Mouse (Mus musculus) cortical plate, adult 2 months (tissue): Measurements from ENCODE around the gene Man2b2.

Experiments
- CTCF ChIP-seq: fragments of 200-500 bp; IDR thresholded peaks from 2 replicates; pipeline ENCODE4 v1.5.1; 2011; ENCODE audit warnings: mild to moderate bottlenecking, control low read depth, low read length; ENCODE audit not compliant: insufficient read depth; ENCODE audit errors: extremely low read depth
- POLR2A ChIP-seq: fragments of 200-500 bp; IDR thresholded peaks from 2 replicates; pipeline ENCODE4 v1.6.1; 2011; ENCODE audit warnings: mild to moderate bottlenecking, low read length, control low read depth; ENCODE audit not compliant: insufficient read depth; ENCODE audit errors: extremely low read depth

DNA sequence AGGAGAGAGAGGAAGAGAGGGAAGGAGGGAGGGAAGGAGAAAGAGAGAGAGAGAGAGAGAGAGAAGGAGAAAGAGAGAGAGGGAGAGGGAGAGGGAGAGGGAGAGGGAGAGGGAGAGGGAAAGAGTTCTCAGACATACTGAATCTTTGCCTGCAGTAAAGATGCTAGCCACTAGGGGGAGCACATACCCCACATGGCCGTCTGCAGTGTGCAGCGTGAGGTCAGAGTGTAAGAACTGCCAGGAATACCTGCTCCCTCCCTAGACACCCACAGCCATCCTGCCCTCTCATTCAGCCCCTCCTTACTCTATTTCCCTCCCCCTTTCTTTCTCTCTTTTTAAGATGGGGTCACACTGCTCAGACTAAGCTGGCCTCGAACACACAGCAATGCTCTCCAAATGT lies 19.0 kb downstream of the Man2b2 start:
- peak; percentile 87 for TF ChIP-seq CTCF
- TF ChIP-seq POLR2A: no peak
